Comparison of ENCODE assay signal across 10 mouse cellular contexts in genomic region chr4:137581815-137582214, GRCm38 (mm10). TPM values are rescaled to one million over a fixed set of nuclear protein-coding genes. Genes with fewer than 3 reads are reported as not detected.
DNase-seq lines count a peak whose midpoint lies in the region; ATAC-seq and TF ChIP-seq lines count a peak whose summit lies in the region.
"Had no signal": no experiment of that assay in that cellular context is flagged by ENCODE, and none has a peak within 500 bp of the region (broad histone marks: within the 10 kb centered on the region; RNA-seq: fewer than 3 reads in every experiment).

No protein-coding gene starts in this region.

- H3K4me3 ChIP-seq in heart, adult 2 months: no peak overlapping the region
- no peak overlapping the region for H3K4me3 ChIP-seq in heart, embryonic 10.5 days
- H3K4me3 ChIP-seq: neural tube, embryonic 13.5 days had no signal

- H3K4me1 ChIP-seq in heart, adult 2 months (ENCODE audit: control insufficient read depth, insufficient read depth, low read length): no peaks in the 10 kb centered on the region
- H3K4me1 ChIP-seq in heart, embryonic 10.5 days: peaks cover 11% of the 10 kb centered on the region

- no peak for TF ChIP-seq EP300 in heart, adult 2 months (IDR thresholded peaks at IDR 0.05; ENCODE audit: insufficient read depth, low read depth, low read length)

- no peaks in the 10 kb centered on the region for H3K9me3 ChIP-seq in heart, embryonic 10.5 days
- H3K9me3 ChIP-seq: neural tube, embryonic 13.5 days had no signal

- DNase-seq in heart, adult 2 months: no peak
- DNase-seq in heart, adult 11 months: no peak
- peak; percentile 44 for DNase-seq in CD4-positive helper T cell, adult 2 months (ENCODE audit: low read depth, low spot score)
- DNase-seq in brain, embryonic 14.5 days (ENCODE audit: low read depth): no peak
- no peak for DNase-seq in right cerebral cortex, postnatal 10 days (ENCODE audit: low spot score in 2 of 2)
- DNase-seq in gastrocnemius, adult 18-20 months (ENCODE audit: low spot score): no peak
- no peak for DNase-seq in heart, embryonic 10.5 days (ENCODE audit: low spot score)

- 61% methylated on average over 3 of the region's 3 CpGs for WGBS in heart, adult 2 months
- WGBS in heart, embryonic 10.5 days: 41% methylated on average over 3 of the region's 3 CpGs

- ATAC-seq in megakaryocyte-erythroid progenitor cell, adult 5-6 weeks (replicated peaks; ENCODE audit: low FRiP score, low TSS enrichment, poor library complexity, severe bottlenecking): peak; percentile 71; the same call in 1 of the 2 replicates

- no peaks in the 10 kb centered on the region for H3K79me2 ChIP-seq in heart, adult 2 months (replicated peaks; ENCODE audit: control insufficient read depth, insufficient read depth, low read length)

- peak; percentile 42 for TF ChIP-seq CTCF in heart, adult 2 months (IDR thresholded peaks at IDR 0.05)
- TF ChIP-seq CTCF in brain, embryonic 14.5 days (IDR thresholded peaks at IDR 0.05; ENCODE audit: borderline replicate concordance, extremely low read depth, insufficient read depth, insufficient read length): peak; percentile 39; the same call in 1 of the 2 replicates

- H3K36me3 ChIP-seq in heart, adult 2 months (ENCODE audit: control insufficient read depth, insufficient read depth, low read length): no peaks in the 10 kb centered on the region
- no peaks in the 10 kb centered on the region for H3K36me3 ChIP-seq in heart, embryonic 10.5 days
- H3K36me3 ChIP-seq: neural tube, embryonic 13.5 days had no signal

- no peak overlapping the region for H3K27ac ChIP-seq in heart, adult 2 months
- H3K27ac ChIP-seq in heart, embryonic 10.5 days: no peak overlapping the region
- H3K27ac ChIP-seq: neural tube, embryonic 13.5 days had no signal

- intact Hi-C loops in heart, adult 2 months (cut with DNase I): no loop called here

- H3K27me3 ChIP-seq in heart, adult 2 months (ENCODE audit: control insufficient read depth, insufficient read depth, low read length): no peaks in the 10 kb centered on the region
- H3K27me3 ChIP-seq in heart, embryonic 10.5 days (ENCODE audit: insufficient read depth, poor library complexity, severe bottlenecking): peaks cover 40% of the 10 kb centered on the region

- TF ChIP-seq POLR2A in heart, adult 2 months (IDR thresholded peaks at IDR 0.05; ENCODE audit: insufficient read depth, low read depth, low read length): no peak
- no peak for TF ChIP-seq POLR2A in brain, embryonic 14.5 days (IDR thresholded peaks at IDR 0.05; ENCODE audit: borderline replicate concordance, extremely low read depth, insufficient read depth, insufficient read length, poor library complexity, severe bottlenecking)

- no peak overlapping the region for H3K9ac ChIP-seq in heart, adult 2 months (ENCODE audit: low read depth, low read length)
- H3K9ac ChIP-seq: neural tube, embryonic 13.5 days had no signal

RNA-seq across cellular contexts. Expression of gene Ldlrad2, which starts 7.4 kb away (rescaled TPM):
- not detected for total RNA-seq in heart, adult 2 months (2021)
- polyA plus RNA-seq in heart, adult 2 months (2012; rRNA removed): not detected in 2 replicates
- not detected in 2 replicates for polyA plus RNA-seq in brain, embryonic 14.5 days (2012; rRNA removed)
- total RNA-seq in megakaryocyte-erythroid progenitor cell, adult 5-6 weeks (2014; fragmentation: Nextera tagmentation): not detected in 2 replicates
- total RNA-seq in megakaryocyte-erythroid progenitor cell, adult 5-6 weeks (2017): not detected in 2 replicates
- total RNA-seq in gastrocnemius, adult 18-20 months (2021): not detected
- polyA plus RNA-seq in heart, embryonic 10.5 days (2016; fragmentation: Nextera tagmentation; extraction: Ambion mirVana): 0.39 TPM in 1 of 2 replicates, not detected in the other
- polyA plus RNA-seq: heart, embryonic 16.5 days; neural tube, embryonic 13.5 days had no signal

RNA-seq across cellular contexts. Expression of gene Usp48, which starts 11.7 kb away (rescaled TPM):
- 10 to 100 TPM; 30.0 to 37.6 TPM for total RNA-seq in heart, adult 2 months (2021)
- polyA plus RNA-seq in heart, adult 2 months (2012; rRNA removed): 29.7 and 49.1 TPM in 2 replicates
- polyA plus RNA-seq in brain, embryonic 14.5 days (2012; rRNA removed): 134 and 146 TPM in 2 replicates
- total RNA-seq in megakaryocyte-erythroid progenitor cell, adult 5-6 weeks (2014; fragmentation: Nextera tagmentation): 172 and 208 TPM in 2 replicates
- 185 and 213 TPM in 2 replicates for total RNA-seq in megakaryocyte-erythroid progenitor cell, adult 5-6 weeks (2017)
- total RNA-seq in gastrocnemius, adult 18-20 months (2021): 10 to 100 TPM; 24.9 to 27.3 TPM
- 47.7 and 56.9 TPM in 2 replicates for polyA plus RNA-seq in heart, embryonic 10.5 days (2016; fragmentation: Nextera tagmentation; extraction: Ambion mirVana)

Comparison
In these comparisons a context has a peak if more than half of its experiments do, and no peak if none do; other contexts are left out.
1. RNA of gene Usp48, which starts 11.7 kb away (total RNA-seq): 172 to 213 TPM in megakaryocyte-erythroid progenitor cell, adult 5-6 weeks; 30.0 to 37.6 TPM in heart, adult 2 months and 24.9 to 27.3 TPM in gastrocnemius, adult 18-20 months; every median in the first group is over 4 times any median in the second.